ENCODE assay signal across 9 mouse cellular contexts in genomic region chr7:90427006-90427405, GRCm38 (mm10). TPM values are rescaled to one million over a fixed set of nuclear protein-coding genes. Genes with fewer than 3 reads are reported as not detected.
DNase-seq lines count a peak whose midpoint lies in the region; ATAC-seq and TF ChIP-seq lines count a peak whose summit lies in the region.
"Had no signal": no experiment of that assay in that cellular context is flagged by ENCODE, and none has a peak within 500 bp of the region (broad histone marks: within the 10 kb centered on the region; RNA-seq: fewer than 3 reads in every experiment).

No protein-coding gene starts in this region.

- intact Hi-C loops in left cerebral cortex, adult 2 months (cut with DNase I) = no loop called here
- intact Hi-C loops in left cerebral cortex, postnatal 14 days (cut with DNase I) = no loop called here
- intact Hi-C loops in left cerebral cortex, postnatal 4 days (cut with DNase I) = no loop called here

- no peaks in the 10 kb centered on the region for H3K9me3 ChIP-seq in forebrain, embryonic 13.5 days (replicated peaks)
- H3K9me3 ChIP-seq in intestine, embryonic 15.5 days = no peaks in the 10 kb centered on the region
- no peaks in the 10 kb centered on the region for H3K9me3 ChIP-seq in midbrain, embryonic 16.5 days (replicated peaks; ENCODE audit: control insufficient read depth, low read length, poor library complexity, severe bottlenecking)

- no peak overlapping the region for H3K27ac ChIP-seq in left cerebral cortex, adult 2 months
- no peak overlapping the region for H3K27ac ChIP-seq in forebrain, embryonic 13.5 days
- no peak overlapping the region for H3K27ac ChIP-seq in intestine, embryonic 15.5 days
- no peak overlapping the region for H3K27ac ChIP-seq in midbrain, embryonic 16.5 days (ENCODE audit: low read length)

- peak overlapping the region; percentile 54 for H3K9ac ChIP-seq in forebrain, embryonic 13.5 days
- peak overlapping the region; percentile 29; the same call in 1 of the 2 replicates for H3K9ac ChIP-seq in intestine, embryonic 15.5 days
- peak overlapping the region; percentile 27; the same call in 1 of the 2 replicates for H3K9ac ChIP-seq in midbrain, embryonic 16.5 days (ENCODE audit: low read depth, low read length)

- no peaks in the 10 kb centered on the region for H3K36me3 ChIP-seq in forebrain, embryonic 13.5 days (ENCODE audit: poor library complexity, severe bottlenecking)
- no peaks in the 10 kb centered on the region for H3K36me3 ChIP-seq in intestine, embryonic 15.5 days
- no peaks in the 10 kb centered on the region for H3K36me3 ChIP-seq in midbrain, embryonic 16.5 days (ENCODE audit: control insufficient read depth, insufficient read depth, low read length)

- TF ChIP-seq CTCF in left cerebral cortex, adult 2 months (IDR thresholded peaks at IDR 0.05) = no peak

- peaks cover 11% of the 10 kb centered on the region; the same call in 1 of the 2 replicates for H3K4me1 ChIP-seq in forebrain, embryonic 13.5 days
- peaks cover 5% of the 10 kb centered on the region; the same call in 1 of the 2 replicates for H3K4me1 ChIP-seq in intestine, embryonic 15.5 days (replicated peaks)
- peaks cover 5% of the 10 kb centered on the region; the same call in 1 of the 2 replicates for H3K4me1 ChIP-seq in midbrain, embryonic 16.5 days (ENCODE audit: control insufficient read depth, insufficient read depth, low read length)

- H3K4me2 ChIP-seq in forebrain, embryonic 13.5 days = peak overlapping the region; percentile 66
- peak overlapping the region; percentile 76 for H3K4me2 ChIP-seq in intestine, embryonic 15.5 days (replicated peaks)
- peak overlapping the region; percentile 80 for H3K4me2 ChIP-seq in midbrain, embryonic 16.5 days (ENCODE audit: low read length)

- DNase-seq in left cerebral cortex, adult 2 months (ENCODE audit: extremely low spot score in 1 of 2, low spot score in 2 of 2) = no peak
- no peak for DNase-seq in left cerebral cortex, postnatal 14 days (ENCODE audit: low spot score in 2 of 2)
- no peak for DNase-seq in right cerebral cortex, postnatal 10 days (ENCODE audit: low spot score in 2 of 2)
- no peak for DNase-seq in adrenal gland, postnatal 36 days
- DNase-seq in left cerebral cortex, postnatal 4 days = no peak

- peak overlapping the region; percentile 58 for H3K4me3 ChIP-seq in left cerebral cortex, adult 2 months
- peak overlapping the region; percentile 39 for H3K4me3 ChIP-seq in forebrain, embryonic 13.5 days
- peak overlapping the region; percentile 35 for H3K4me3 ChIP-seq in intestine, embryonic 15.5 days (replicated peaks)
- peak overlapping the region; percentile 34 for H3K4me3 ChIP-seq in midbrain, embryonic 16.5 days (ENCODE audit: low read depth, low read length)

- 69% methylated on average over 9 of the region's 9 CpGs for WGBS in forebrain, embryonic 13.5 days
- 57% methylated on average over 9 of the region's 9 CpGs for WGBS in intestine, embryonic 15.5 days
- WGBS in midbrain, embryonic 16.5 days = 72% methylated on average over 9 of the region's 9 CpGs

- no peaks in the 10 kb centered on the region for H3K27me3 ChIP-seq in forebrain, embryonic 13.5 days
- no peaks in the 10 kb centered on the region for H3K27me3 ChIP-seq in intestine, embryonic 15.5 days (replicated peaks)
- H3K27me3 ChIP-seq in midbrain, embryonic 16.5 days (ENCODE audit: control insufficient read depth, insufficient read depth, low read depth, low read length) = no peaks in the 10 kb centered on the region

- no peak for ATAC-seq in forebrain, embryonic 13.5 days
- ATAC-seq in intestine, embryonic 15.5 days = no peak
- no peak for ATAC-seq in midbrain, embryonic 16.5 days

RNA-seq across cellular contexts. Expression of gene Ccdc89, which starts 0.6 kb away (rescaled TPM):
- total RNA-seq in left cerebral cortex, adult 2 months (2021) = under 1 TPM; 0.91 to 0.96 TPM
- under 1 TPM; 0.22 to 0.42 TPM for total RNA-seq in left cerebral cortex, postnatal 14 days (2021)
- polyA plus RNA-seq in forebrain, embryonic 13.5 days (2015; fragmentation: Nextera tagmentation; extraction: Ambion mirVana) = 1.3 and 2.3 TPM in 2 replicates
- 0.48 and 0.85 TPM in 2 replicates for polyA plus RNA-seq in intestine, embryonic 15.5 days (2015; fragmentation: Nextera tagmentation; extraction: Ambion mirVana)
- polyA plus RNA-seq in midbrain, embryonic 16.5 days (2015; fragmentation: Nextera tagmentation; extraction: Ambion mirVana) = 2.1 and 2.4 TPM in 2 replicates
- under 1 TPM; 0.36 to 0.43 TPM for total RNA-seq in adrenal gland, postnatal 36 days (2021)
- under 1 TPM; 0.54 to 0.77 TPM for total RNA-seq in left cerebral cortex, postnatal 4 days (2021)
- polyA plus RNA-seq: spleen, adult 2 months had no signal

RNA-seq across cellular contexts. Expression of gene Crebzf, which starts 15.5 kb away (rescaled TPM):
- total RNA-seq in left cerebral cortex, adult 2 months (2021) = 100 to 1,000 TPM in 1 of 2 experiments, 10 to 100 TPM in 1; 98.8 to 105 TPM
- total RNA-seq in left cerebral cortex, postnatal 14 days (2021) = 10 to 100 TPM; 71.4 to 83.7 TPM
- 28.1 and 36.4 TPM in 2 replicates for polyA plus RNA-seq in forebrain, embryonic 13.5 days (2015; fragmentation: Nextera tagmentation; extraction: Ambion mirVana)
- polyA plus RNA-seq in intestine, embryonic 15.5 days (2015; fragmentation: Nextera tagmentation; extraction: Ambion mirVana) = 26.2 and 35.0 TPM in 2 replicates
- polyA plus RNA-seq in midbrain, embryonic 16.5 days (2015; fragmentation: Nextera tagmentation; extraction: Ambion mirVana) = 27.8 and 36.1 TPM in 2 replicates
- 10 to 100 TPM; 71.8 to 77.5 TPM for total RNA-seq in adrenal gland, postnatal 36 days (2021)
- 10 to 100 TPM; 81.0 to 85.7 TPM for total RNA-seq in left cerebral cortex, postnatal 4 days (2021)

RNA-seq across cellular contexts. Expression of gene Tmem126a, which starts 30.0 kb away (rescaled TPM):
- total RNA-seq in left cerebral cortex, adult 2 months (2021) = 10 to 100 TPM; 38.1 to 40.0 TPM
- 10 to 100 TPM; 39.8 to 44.5 TPM for total RNA-seq in left cerebral cortex, postnatal 14 days (2021)
- polyA plus RNA-seq in forebrain, embryonic 13.5 days (2015; fragmentation: Nextera tagmentation; extraction: Ambion mirVana) = 123 and 127 TPM in 2 replicates
- 137 and 140 TPM in 2 replicates for polyA plus RNA-seq in intestine, embryonic 15.5 days (2015; fragmentation: Nextera tagmentation; extraction: Ambion mirVana)
- polyA plus RNA-seq in midbrain, embryonic 16.5 days (2015; fragmentation: Nextera tagmentation; extraction: Ambion mirVana) = 126 and 128 TPM in 2 replicates
- total RNA-seq in adrenal gland, postnatal 36 days (2021) = 10 to 100 TPM; 52.5 to 58.1 TPM
- total RNA-seq in left cerebral cortex, postnatal 4 days (2021) = 10 to 100 TPM; 43.1 to 45.4 TPM

RNA-seq across cellular contexts. Expression of gene Tmem126b, which starts 48.8 kb away (rescaled TPM):
- 10 to 100 TPM; 24.8 to 26.4 TPM for total RNA-seq in left cerebral cortex, adult 2 months (2021)
- 10 to 100 TPM; 19.5 to 20.7 TPM for total RNA-seq in left cerebral cortex, postnatal 14 days (2021)
- 35.1 and 35.3 TPM in 2 replicates for polyA plus RNA-seq in forebrain, embryonic 13.5 days (2015; fragmentation: Nextera tagmentation; extraction: Ambion mirVana)
- 34.5 and 34.6 TPM in 2 replicates for polyA plus RNA-seq in intestine, embryonic 15.5 days (2015; fragmentation: Nextera tagmentation; extraction: Ambion mirVana)
- polyA plus RNA-seq in midbrain, embryonic 16.5 days (2015; fragmentation: Nextera tagmentation; extraction: Ambion mirVana) = 46.0 and 47.9 TPM in 2 replicates
- 10 to 100 TPM; 19.2 to 21.1 TPM for total RNA-seq in adrenal gland, postnatal 36 days (2021)
- total RNA-seq in left cerebral cortex, postnatal 4 days (2021) = 10 to 100 TPM; 13.4 TPM

RNA-seq across cellular contexts. Expression of gene Dlg2, which starts 49.5 kb away (rescaled TPM):
- 100 to 1,000 TPM; 295 to 301 TPM for total RNA-seq in left cerebral cortex, adult 2 months (2021)
- 100 to 1,000 TPM; 394 to 431 TPM for total RNA-seq in left cerebral cortex, postnatal 14 days (2021)
- polyA plus RNA-seq in forebrain, embryonic 13.5 days (2015; fragmentation: Nextera tagmentation; extraction: Ambion mirVana) = 10.1 and 11.7 TPM in 2 replicates
- polyA plus RNA-seq in intestine, embryonic 15.5 days (2015; fragmentation: Nextera tagmentation; extraction: Ambion mirVana) = 4.7 and 4.8 TPM in 2 replicates
- 27.1 and 28.8 TPM in 2 replicates for polyA plus RNA-seq in midbrain, embryonic 16.5 days (2015; fragmentation: Nextera tagmentation; extraction: Ambion mirVana)
- 100 to 1,000 TPM in 1 of 2 experiments, 10 to 100 TPM in 1; 93.3 to 123 TPM for total RNA-seq in adrenal gland, postnatal 36 days (2021)
- total RNA-seq in left cerebral cortex, postnatal 4 days (2021) = 100 to 1,000 TPM; 316 to 332 TPM
